Mouse (Mus musculus) liver, embryonic 11.5 days (tissue): ENCODE results near the gene Micall1. TPM values are rescaled to one million over a fixed set of nuclear protein-coding genes. Genes with fewer than 3 reads are reported as not detected.

Experiments
- ATAC-seq: fragments of 200-750 bp; cut with Nextera tagmentation; replicated peaks from 2 replicates; pipeline ENCODE4 v1.8.0; 2017; ENCODE audit warnings: moderate number of reproducible peaks, mild to moderate bottlenecking, moderate TSS enrichment, moderate library complexity; ENCODE audit not compliant: low FRiP score
- DNase-seq: peaks from one replicate; pipeline ENCODE4 v3.0.0-alpha.2; 2017; ENCODE audit warnings: low spot score
- H3K27ac ChIP-seq: fragments of 300-500 bp; sonication (generic); 2 replicates; pipeline ENCODE4 v1.5.1; 2014; ENCODE audit warnings: mild to moderate bottlenecking, low read depth, low read length, control low read depth
- H3K27me3 ChIP-seq: fragments of 300-500 bp; sonication (generic); replicated peaks from 2 replicates; pipeline ENCODE4 v1.6.1; 2014; ENCODE audit warnings: low read length, mixed read lengths; ENCODE audit not compliant: control insufficient read depth, insufficient read depth
- H3K36me3 ChIP-seq: fragments of 300-500 bp; sonication (generic); 2 replicates; pipeline ENCODE4 v1.6.1; 2014; ENCODE audit warnings: mild to moderate bottlenecking, low read length, moderate library complexity, mixed read lengths; ENCODE audit not compliant: control insufficient read depth, insufficient read depth
- H3K4me1 ChIP-seq: fragments of 300-500 bp; sonication (generic); replicated peaks from 2 replicates; pipeline ENCODE4 v1.6.1; 2014; ENCODE audit warnings: low read length, mixed read lengths; ENCODE audit not compliant: control insufficient read depth, insufficient read depth
- H3K4me2 ChIP-seq: fragments of 300-500 bp; sonication (generic); 2 replicates; pipeline ENCODE4 v1.6.1; 2014; ENCODE audit warnings: mild to moderate bottlenecking, control low read depth, moderate library complexity
- H3K4me3 ChIP-seq: fragments of 300-500 bp; sonication (generic); 2 replicates; pipeline ENCODE4 v1.5.1; 2014; ENCODE audit warnings: low read depth, low read length, control low read depth
- H3K9ac ChIP-seq: fragments of 300-500 bp; sonication (generic); 2 replicates; pipeline ENCODE4 v1.6.1; 2014; ENCODE audit warnings: low read depth, low read length, control low read depth
- H3K9me3 ChIP-seq: fragments of 300-500 bp; sonication (generic); 2 replicates; pipeline ENCODE4 v1.6.1; 2016; ENCODE audit warnings: low read length, inconsistent platforms, mixed read lengths; ENCODE audit not compliant: control insufficient read depth
- WGBS: fragments of 180-500 bp; shearing (Covaris S2); extraction: QIAGEN DNeasy Blood & Tissue Kit; methylation state at CpG from one replicate; pipeline ENCODE4 v1.1.7; 2014; 5-methylcytosine and 5-hydroxymethylcytosine counted together
- polyA plus RNA-seq: library from polyadenylated mRNA; unstranded; fragments of >200 nt; fragmentation: Nextera tagmentation; extraction: Ambion mirVana; gene quantifications from 2 replicates; pipeline ENCODE4 v1.2.1, GENCODE M21; 2014

Gene Micall1
- polyA plus RNA-seq, 1 experiment from 2014 or later, result 4.1 TPM

- 75% methylated on average over 7 of the region's 7 CpGs for WGBS
- no peak overlapping the region for H3K27ac ChIP-seq
Observed at GRCm38 (mm10) chr15:79093083-79093839, 15.4 kb upstream of the Micall1 start.

DNA sequence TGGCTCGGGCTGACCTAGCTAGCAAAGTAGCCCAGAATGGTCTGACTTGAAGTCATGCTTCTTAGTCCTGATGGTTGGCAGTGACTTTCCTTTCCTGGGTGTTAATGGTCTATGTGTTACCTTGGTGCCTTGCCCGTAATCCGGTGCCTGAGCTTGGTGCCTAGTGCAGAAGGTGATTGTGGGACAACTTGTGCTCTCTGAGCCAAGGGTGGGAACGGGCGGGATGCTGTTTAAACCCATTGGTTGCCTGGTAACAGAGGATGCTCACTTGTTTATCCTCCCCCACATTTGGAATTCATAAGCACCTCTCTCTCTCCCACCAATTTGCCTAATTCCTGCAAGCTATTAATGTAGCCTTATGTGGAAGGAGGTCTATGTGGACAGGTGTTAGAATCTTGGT is 13.2 kb upstream of the Micall1 start:
- ATAC-seq (no peak), DNase-seq (no peak)
- no peaks in the 10 kb centered on the region for H3K27me3 ChIP-seq
- no peak overlapping the region for H3K4me2 ChIP-seq
- H3K9ac ChIP-seq, result no peak overlapping the region
- peaks cover 28% of the 10 kb centered on the region for H3K4me1 ChIP-seq
- H3K4me3 ChIP-seq, result no peak overlapping the region
- 91% methylated on average over 5 of the region's 5 CpGs for WGBS
- H3K36me3 ChIP-seq, result peaks cover 35% of the 10 kb centered on the region
- H3K27ac ChIP-seq, result no peak overlapping the region
- H3K9me3 ChIP-seq, result no peaks in the 10 kb centered on the region

More at GRCm38 (mm10) chr15:79093083-79093839, 15.4 kb upstream of the Micall1 start:
- DNase-seq (no peak), ATAC-seq (no peak)
- H3K9ac ChIP-seq, result no peak overlapping the region
- no peaks in the 10 kb centered on the region for H3K27me3 ChIP-seq
- peaks cover 51% of the 10 kb centered on the region for H3K36me3 ChIP-seq
- peaks cover 17% of the 10 kb centered on the region for H3K4me1 ChIP-seq
- H3K4me2 ChIP-seq, result no peak overlapping the region
- no peak overlapping the region for H3K4me3 ChIP-seq
- H3K9me3 ChIP-seq, result no peaks in the 10 kb centered on the region

- ATAC-seq, result no peak
- Histone ChIP-seq H3K9ac (no peak overlapping the region), H3K27ac (no peak overlapping the region), H3K36me3 (peaks cover 24% of the 10 kb centered on the region), H3K27me3 (no peaks in the 10 kb centered on the region), H3K9me3 (no peaks in the 10 kb centered on the region), H3K4me1 (peaks cover 28% of the 10 kb centered on the region), H3K4me2 (no peak overlapping the region), H3K4me3 (no peak overlapping the region)
- WGBS, result 78% methylated on average over 3 of the region's 3 CpGs
- no peak for DNase-seq
Observed at GRCm38 (mm10) chr15:79096556-79096955, 12.1 kb upstream of the Micall1 start.

GRCm38 (mm10) chr15:79097135-79097534 is 11.6 kb upstream of the Micall1 start:
- no peak overlapping the region for H3K4me2 ChIP-seq
- peaks cover 28% of the 10 kb centered on the region for H3K4me1 ChIP-seq
- ATAC-seq (no peak), DNase-seq (no peak)
- H3K27me3 ChIP-seq, result no peaks in the 10 kb centered on the region
- peaks cover 21% of the 10 kb centered on the region for H3K36me3 ChIP-seq
- no peaks in the 10 kb centered on the region for H3K9me3 ChIP-seq
- H3K27ac ChIP-seq, result peak overlapping the region; percentile 46; the same call in 1 of the 2 replicates
- H3K9ac ChIP-seq, result no peak overlapping the region
- 29% methylated on average over 2 of the region's 2 CpGs for WGBS
- no peak overlapping the region for H3K4me3 ChIP-seq

- no peak overlapping the region for H3K4me2 ChIP-seq
- peaks cover 28% of the 10 kb centered on the region for H3K4me1 ChIP-seq
- H3K36me3 ChIP-seq, result peaks cover 16% of the 10 kb centered on the region
- H3K4me3 ChIP-seq, result no peak overlapping the region
- DNase-seq, result no peak
- WGBS, result 21% methylated on average over 6 of the region's 6 CpGs
- peak; percentile 76 for ATAC-seq
- H3K27me3 ChIP-seq, result no peaks in the 10 kb centered on the region
- peak overlapping the region; percentile 46; the same call in 1 of the 2 replicates for H3K27ac ChIP-seq
- no peaks in the 10 kb centered on the region for H3K9me3 ChIP-seq
- no peak overlapping the region for H3K9ac ChIP-seq
Observed at GRCm38 (mm10) chr15:79097611-79098025, 11.1 kb upstream of the Micall1 start.

GRCm38 (mm10) chr15:79098220-79098619 is 10.5 kb upstream of the Micall1 start:
- WGBS, result 49% methylated on average over 5 of the region's 5 CpGs

DNA sequence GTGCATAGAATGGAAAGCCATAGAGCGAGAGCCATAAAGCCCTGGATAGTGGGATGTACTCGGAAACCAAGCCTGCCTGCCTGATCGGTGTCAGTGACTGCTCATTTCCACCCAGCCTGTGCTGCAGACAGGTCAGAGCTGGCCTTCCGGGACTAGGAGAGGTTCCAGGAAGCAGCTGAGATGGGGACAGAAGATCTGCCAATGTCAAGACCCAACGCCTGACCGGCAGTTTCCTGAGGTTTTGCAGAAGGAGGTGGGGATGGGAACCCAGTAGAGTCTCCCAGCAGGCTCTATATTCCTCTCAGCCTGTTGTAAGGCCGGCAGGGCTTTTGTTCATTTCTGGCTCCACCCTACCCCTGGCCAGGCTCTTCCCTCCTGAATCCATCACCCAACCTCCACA is 9.8 kb upstream of the Micall1 start:
- Histone ChIP-seq H3K27me3 (no peaks in the 10 kb centered on the region), H3K9ac (peak overlapping the region; percentile 2; the same call in 1 of the 2 replicates), H3K4me1 (peaks cover 28% of the 10 kb centered on the region), H3K4me3 (no peak overlapping the region), H3K9me3 (no peaks in the 10 kb centered on the region), H3K27ac (peak overlapping the region; percentile 25), H3K4me2 (no peak overlapping the region; the same call in 1 of the 2 replicates), H3K36me3 (peaks cover 8% of the 10 kb centered on the region)
- no peak for ATAC-seq
- WGBS, result 28% methylated on average over 7 of the region's 7 CpGs
- DNase-seq, result no peak

More at GRCm38 (mm10) chr15:79098220-79098619, 10.5 kb upstream of the Micall1 start:
- peaks cover 12% of the 10 kb centered on the region for H3K36me3 ChIP-seq
- 0 out of 2 replicates have a peak overlapping the region, but pooled peaks have one; percentile 2 for H3K9ac ChIP-seq
- no peak for DNase-seq
- no peak overlapping the region for H3K27ac ChIP-seq
- no peaks in the 10 kb centered on the region for H3K27me3 ChIP-seq
- no peak for ATAC-seq
- peak overlapping the region; percentile 5; the same call in 1 of the 2 replicates for H3K4me2 ChIP-seq
- no peaks in the 10 kb centered on the region for H3K9me3 ChIP-seq
- no peak overlapping the region for H3K4me3 ChIP-seq
- peaks cover 28% of the 10 kb centered on the region for H3K4me1 ChIP-seq

DNA sequence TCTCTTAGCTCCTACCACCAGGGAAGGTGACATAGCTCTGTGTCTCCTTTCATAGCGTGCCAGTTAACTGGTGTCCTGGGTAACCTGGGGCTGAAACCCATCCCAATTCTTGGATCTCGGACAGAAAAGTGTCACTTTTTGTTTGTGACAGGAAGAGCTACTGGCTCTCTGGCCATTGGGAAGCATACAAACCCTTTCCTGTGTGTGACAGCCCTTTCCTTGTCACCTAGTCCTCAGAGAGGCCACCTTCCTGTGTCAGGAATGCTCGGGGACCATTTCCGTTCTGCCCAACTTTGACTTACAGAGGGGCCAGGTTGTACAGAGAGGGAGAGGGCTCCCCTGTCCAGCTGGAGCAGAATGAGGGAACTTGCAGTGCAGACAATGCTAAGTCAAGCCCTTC is 9.2 kb upstream of the Micall1 start:
- ATAC-seq (no peak), DNase-seq (no peak)
- no peaks in the 10 kb centered on the region for H3K9me3 ChIP-seq
- H3K4me3 ChIP-seq, result no peak overlapping the region
- H3K9ac ChIP-seq, result no peak overlapping the region
- peaks cover 2% of the 10 kb centered on the region; the same call in 1 of the 2 replicates for H3K36me3 ChIP-seq
- no peaks in the 10 kb centered on the region for H3K27me3 ChIP-seq
- peak overlapping the region; percentile 25 for H3K27ac ChIP-seq
- H3K4me2 ChIP-seq, result no peak overlapping the region
- H3K4me1 ChIP-seq, result peaks cover 28% of the 10 kb centered on the region
- 57% methylated on average over 4 of the region's 4 CpGs for WGBS

- DNase-seq (no peak), ATAC-seq (no peak)
- Histone ChIP-seq H3K36me3 (no peaks in the 10 kb centered on the region; the same call in 1 of the 2 replicates), H3K27me3 (no peaks in the 10 kb centered on the region), H3K4me1 (peaks cover 28% of the 10 kb centered on the region), H3K27ac (no peak overlapping the region), H3K9me3 (no peaks in the 10 kb centered on the region), H3K9ac (no peak overlapping the region), H3K4me3 (no peak overlapping the region), H3K4me2 (no peak overlapping the region)
- WGBS, result 81% methylated on average over 4 of the region's 4 CpGs
Observed at GRCm38 (mm10) chr15:79100391-79100790, 8.3 kb upstream of the Micall1 start.
